Comparison of ENCODE assay signal across 8 mouse cellular contexts in genomic region chr2:61593871-61594304, GRCm38 (mm10). TPM values are rescaled to one million over a fixed set of nuclear protein-coding genes. Genes with fewer than 3 reads are reported as not detected.
A peak's percentile ranks its signal among the peaks of the same experiment; 100 is the strongest.
DNase-seq lines count a peak whose midpoint lies in the region; ATAC-seq and TF ChIP-seq lines count a peak whose summit lies in the region.

No protein-coding gene starts in this region.

- in situ Hi-C loops in Patski (cut with MboI; ENCODE audit: low pct_unique_long_range_greater_than_20kb) = no loop called here

- peak overlapping the region; percentile 78 for H3K9ac ChIP-seq in forebrain, embryonic 16.5 days (replicated peaks; ENCODE audit: low read depth, low read length)
- H3K9ac ChIP-seq in liver, embryonic 15.5 days = peak overlapping the region; percentile 95
- peak overlapping the region; percentile 90 for H3K9ac ChIP-seq in stomach, postnatal 0 days (ENCODE audit: low read length)

- WGBS in kidney, adult 2 months = 2% methylated on average over 12 of the region's 12 CpGs
- 1% methylated on average over 12 of the region's 12 CpGs for WGBS in forebrain, embryonic 16.5 days
- under 1% methylated on average over 12 of the region's 12 CpGs for WGBS in liver, embryonic 15.5 days (ENCODE audit: insufficient replicate concordance)
- 1% methylated on average over 12 of the region's 12 CpGs for WGBS in stomach, postnatal 0 days

- ATAC-seq in Patski = peak; percentile 12
- ATAC-seq in forebrain, embryonic 16.5 days = no peak
- ATAC-seq in liver, embryonic 15.5 days (ENCODE audit: insufficient read depth) = peak; percentile 4
- ATAC-seq in stomach, postnatal 0 days (ENCODE audit: low FRiP score, low TSS enrichment) = no peak

- H3K27ac ChIP-seq in kidney, adult 2 months (ENCODE audit: insufficient read depth, low read depth, low read length) = peak overlapping the region; percentile 90
- no peak overlapping the region for H3K27ac ChIP-seq in forebrain, embryonic 16.5 days (ENCODE audit: low read length)
- H3K27ac ChIP-seq in liver, embryonic 15.5 days (replicated peaks) = peak overlapping the region; percentile 93
- peak overlapping the region; percentile 96 for H3K27ac ChIP-seq in stomach, postnatal 0 days (replicated peaks)

- peak overlapping the region; percentile 98 for H3K4me3 ChIP-seq in kidney, adult 2 months (ENCODE audit: insufficient read depth, low read depth, low read length)
- H3K4me3 ChIP-seq in forebrain, embryonic 16.5 days (replicated peaks; ENCODE audit: low read length) = peak overlapping the region; percentile 93
- H3K4me3 ChIP-seq in liver, embryonic 15.5 days (replicated peaks) = peak overlapping the region; percentile 92
- peak overlapping the region; percentile 93 for H3K4me3 ChIP-seq in stomach, postnatal 0 days (ENCODE audit: low read depth, low read length)

- DNase-seq in kidney, adult 2 months = no peak
- no peak for DNase-seq in kidney, postnatal 25 days
- DNase-seq in Patski (ENCODE audit: low read depth, low spot score) = peak; percentile 3
- DNase-seq in stomach, postnatal 0 days (ENCODE audit: low spot score) = no peak
- DNase-seq in layer of hippocampus, postnatal 36 days = no peak
- no peak for DNase-seq in right cerebral cortex, postnatal 36 days (ENCODE audit: low spot score in 2 of 2)

- H3K36me3 ChIP-seq in kidney, adult 2 months (ENCODE audit: control insufficient read depth, insufficient read depth, low read length) = no peaks in the 10 kb centered on the region
- no peaks in the 10 kb centered on the region for H3K36me3 ChIP-seq in forebrain, embryonic 16.5 days (ENCODE audit: control insufficient read depth, insufficient read depth)
- no peaks in the 10 kb centered on the region; the same call in 1 of the 2 replicates for H3K36me3 ChIP-seq in liver, embryonic 15.5 days (replicated peaks)
- H3K36me3 ChIP-seq in stomach, postnatal 0 days (ENCODE audit: control insufficient read depth, insufficient read depth, low read length) = no peaks in the 10 kb centered on the region

- peak overlapping the region; percentile 79 for H3K4me2 ChIP-seq in forebrain, embryonic 16.5 days (ENCODE audit: low read length)
- H3K4me2 ChIP-seq in liver, embryonic 15.5 days = peak overlapping the region; percentile 70
- H3K4me2 ChIP-seq in stomach, postnatal 0 days (replicated peaks; ENCODE audit: low read depth) = peak overlapping the region; percentile 81

- CTCF ChIA-PET in Patski (lab: Charles Lee) = interaction anchor here (1.1 to 1.7 kb wide), 2 partner anchors 12 to 29 kb away, joined by 3 to 4 read pairs; no protein-coding TSS in a partner anchor

- POLR2A ChIA-PET in Patski (lab: Charles Lee) = no interaction called here

- TF ChIP-seq POLR2A in kidney, adult 2 months (IDR thresholded peaks at IDR 0.05; ENCODE audit: low read depth, low read length) = no peak

- no peak for TF ChIP-seq CTCF in kidney, adult 2 months (conservative IDR thresholded peaks at IDR 0.05; ENCODE audit: insufficient read depth, insufficient read length, low read depth, low read length)
- TF ChIP-seq CTCF in Patski (IDR thresholded peaks at IDR 0.05) = no peak
- TF ChIP-seq CTCF in stomach, postnatal 0 days (IDR thresholded peaks at IDR 0.05; ENCODE audit: low read depth) = no peak

- no peak for TF ChIP-seq EP300 in stomach, postnatal 0 days (optimal IDR thresholded peaks at IDR 0.05)

- H3K9me3 ChIP-seq in forebrain, embryonic 16.5 days (ENCODE audit: control insufficient read depth, low read length) = no peaks in the 10 kb centered on the region
- H3K9me3 ChIP-seq in liver, embryonic 15.5 days (replicated peaks) = no peaks in the 10 kb centered on the region
- no peaks in the 10 kb centered on the region for H3K9me3 ChIP-seq in stomach, postnatal 0 days (ENCODE audit: control insufficient read depth, low read length)

- no peaks in the 10 kb centered on the region for H3K27me3 ChIP-seq in kidney, adult 2 months (replicated peaks; ENCODE audit: control insufficient read depth, insufficient read depth, low read length)
- no peaks in the 10 kb centered on the region for H3K27me3 ChIP-seq in Patski
- H3K27me3 ChIP-seq in forebrain, embryonic 16.5 days (replicated peaks; ENCODE audit: control insufficient read depth, insufficient read depth, low read length) = no peaks in the 10 kb centered on the region
- no peaks in the 10 kb centered on the region for H3K27me3 ChIP-seq in liver, embryonic 15.5 days
- no peaks in the 10 kb centered on the region for H3K27me3 ChIP-seq in stomach, postnatal 0 days (ENCODE audit: control insufficient read depth, insufficient read depth, low read length)

- 0 out of 2 replicates have a peak, but pooled peaks cover 2% of the 10 kb centered on the region for H3K4me1 ChIP-seq in kidney, adult 2 months (ENCODE audit: control insufficient read depth, insufficient read depth, low read length)
- peaks cover 7% of the 10 kb centered on the region; the same call in 1 of the 2 replicates for H3K4me1 ChIP-seq in forebrain, embryonic 16.5 days (replicated peaks; ENCODE audit: control insufficient read depth, insufficient read depth, low read length)
- peaks cover 20% of the 10 kb centered on the region for H3K4me1 ChIP-seq in liver, embryonic 15.5 days (replicated peaks)
- no peaks in the 10 kb centered on the region for H3K4me1 ChIP-seq in stomach, postnatal 0 days (replicated peaks; ENCODE audit: control insufficient read depth, insufficient read depth)

RNA-seq across cellular contexts. Expression of gene Tank, which starts 15.5 kb away (rescaled TPM):
- polyA plus RNA-seq in kidney, adult 2 months (2012; rRNA removed) = 4.5 and 6.4 TPM in 2 replicates
- polyA plus RNA-seq in Patski (2021) = 39.2 TPM
- 30.0 and 33.6 TPM in 2 replicates for polyA plus RNA-seq in forebrain, embryonic 16.5 days (2015; fragmentation: Nextera tagmentation; extraction: Ambion mirVana)
- 19.6 and 20.5 TPM in 2 replicates for polyA plus RNA-seq in liver, embryonic 15.5 days (2015; fragmentation: Nextera tagmentation; extraction: Ambion mirVana)
- polyA plus RNA-seq in stomach, postnatal 0 days (2015; fragmentation: Nextera tagmentation; extraction: Ambion mirVana) = 20.7 and 21.9 TPM in 2 replicates
- 10 to 100 TPM; 27.9 to 31.2 TPM for total RNA-seq in layer of hippocampus, postnatal 36 days (2021)

Comparison
In these comparisons a context has a peak if more than half of its experiments do, and no peak if none do; other contexts are left out.
1. ATAC-seq: peak in Patski (single experiment) and liver, embryonic 15.5 days (single experiment); none in forebrain, embryonic 16.5 days (single experiment) and stomach, postnatal 0 days (single experiment).
2. Peak in every context shown above with its lines, with median percentiles within 50 percentile points of each other: H3K4me3 ChIP-seq, H3K4me2 ChIP-seq and H3K9ac ChIP-seq.